Mouse (Mus musculus) limb, embryonic 11.5 days (tissue): ENCODE results near the gene Gm15217. TPM values are rescaled to one million over a fixed set of nuclear protein-coding genes. Genes with fewer than 3 reads are reported as not detected.

Experiments
- ATAC-seq: fragments of 200-750 bp; cut with Nextera tagmentation; 2 replicates; pipeline ENCODE4 v1.8.0; 2017; ENCODE audit warnings: low read depth; ENCODE audit not compliant: insufficient number of reproducible peaks, low FRiP score, low TSS enrichment
- DNase-seq: peaks from one replicate; pipeline ENCODE4 v3.0.0-alpha.2; 2015; ENCODE audit warnings: low spot score
- H3K27ac ChIP-seq: fragments of 300-500 bp; sonication (generic); replicated peaks from 2 replicates; pipeline ENCODE4 v1.5.1; 2014; ENCODE audit warnings: low read depth, mild to moderate bottlenecking, low read length
- H3K27me3 ChIP-seq: fragments of 300-500 bp; sonication (generic); 2 replicates; pipeline ENCODE4 v1.6.1; 2014; ENCODE audit warnings: mild to moderate bottlenecking, low read length, mixed read lengths; ENCODE audit not compliant: control insufficient read depth, insufficient read depth
- H3K36me3 ChIP-seq: fragments of 300-500 bp; sonication (generic); 2 replicates; pipeline ENCODE4 v1.6.1; 2014; ENCODE audit warnings: mild to moderate bottlenecking, low read length, moderate library complexity, mixed read lengths; ENCODE audit not compliant: control insufficient read depth, insufficient read depth
- H3K4me1 ChIP-seq: fragments of 300-500 bp; sonication (generic); 2 replicates; pipeline ENCODE4 v1.6.1; 2014; ENCODE audit warnings: low read length, mixed read lengths; ENCODE audit not compliant: control insufficient read depth, insufficient read depth
- H3K4me2 ChIP-seq: fragments of 300-500 bp; sonication (generic); 2 replicates; pipeline ENCODE4 v1.6.1; 2014; ENCODE audit warnings: low read depth, mild to moderate bottlenecking, moderate library complexity; ENCODE audit not compliant: severe bottlenecking
- H3K4me3 ChIP-seq: fragments of 300-500 bp; sonication (generic); 2 replicates; pipeline ENCODE4 v1.5.1; 2014; ENCODE audit warnings: low read depth, low read length
- H3K9ac ChIP-seq: fragments of 300-500 bp; sonication (generic); 2 replicates; pipeline ENCODE4 v1.6.1; 2014; ENCODE audit warnings: mild to moderate bottlenecking, low read length
- H3K9me3 ChIP-seq: fragments of 300-500 bp; sonication (generic); 2 replicates; pipeline ENCODE4 v1.6.1; 2016; ENCODE audit warnings: low read length; ENCODE audit not compliant: control insufficient read depth
- WGBS: fragments of 180-500 bp; shearing (Covaris S2); extraction: QIAGEN DNeasy Blood & Tissue Kit; methylation state at CpG from one replicate; pipeline ENCODE4 v1.1.7; 2014; 5-methylcytosine and 5-hydroxymethylcytosine counted together
- polyA plus RNA-seq: library from polyadenylated mRNA; unstranded; fragments of >200 nt; fragmentation: Nextera tagmentation; extraction: Ambion mirVana; gene quantifications from 2 replicates; pipeline ENCODE4 v1.2.1, GENCODE M21; 2014

The Gm15217 gene
- polyA plus RNA-seq, 1 experiment from 2014 or later: not detected

DNA sequence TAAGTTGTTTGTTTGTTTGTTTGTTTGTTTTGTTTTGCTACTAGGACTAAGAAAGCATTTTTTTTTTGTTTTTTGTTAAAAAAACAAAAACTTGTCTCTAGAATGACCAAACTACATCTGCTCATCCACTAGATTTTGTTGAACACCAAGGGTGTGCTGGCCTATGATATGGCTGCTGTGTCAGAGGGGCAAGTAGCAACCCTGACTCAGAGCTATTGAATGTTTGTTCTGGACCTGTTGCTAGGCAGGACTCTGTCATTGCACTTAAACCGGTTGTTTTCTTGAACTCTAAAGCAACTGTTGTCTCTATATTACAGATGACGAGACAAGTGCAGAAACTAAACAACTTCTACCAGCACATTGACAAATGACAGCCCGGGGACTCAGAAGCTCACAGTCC lies 29.1 kb downstream of the Gm15217 start:
- Histone ChIP-seq H3K36me3 (no peaks in the 10 kb centered on the region), H3K9ac (no peak overlapping the region), H3K4me3 (no peak overlapping the region), H3K4me2 (no peak overlapping the region), H3K27me3 (no peaks in the 10 kb centered on the region), H3K9me3 (no peaks in the 10 kb centered on the region), H3K4me1 (no peaks in the 10 kb centered on the region), H3K27ac (no peak overlapping the region)
- no peak for DNase-seq
- WGBS: 86% methylated on average over 3 of the region's 3 CpGs
- ATAC-seq: no peak

DNA sequence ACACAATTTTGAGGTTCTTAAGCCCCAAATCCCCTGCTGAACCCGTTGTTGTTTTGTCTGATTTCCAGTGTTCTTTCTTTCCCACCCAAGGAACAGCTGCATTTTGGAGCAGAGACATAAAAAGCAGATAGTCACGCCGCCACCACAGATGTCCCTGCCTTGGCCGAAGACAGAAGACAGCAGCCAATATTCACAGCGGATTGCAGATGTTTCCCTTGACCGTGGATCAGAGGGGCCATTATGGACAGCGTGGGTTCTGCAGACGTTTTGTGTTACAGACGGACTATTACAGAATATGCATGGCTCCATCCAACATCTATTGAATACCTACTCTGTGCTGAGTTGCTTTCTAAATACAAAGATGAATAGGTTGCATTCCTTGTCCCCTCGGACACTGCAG lies 29.8 kb downstream of the Gm15217 start:
- Histone ChIP-seq H3K9me3 (no peaks in the 10 kb centered on the region), H3K4me1 (no peaks in the 10 kb centered on the region), H3K27me3 (no peaks in the 10 kb centered on the region), H3K9ac (no peak overlapping the region), H3K36me3 (no peaks in the 10 kb centered on the region), H3K4me3 (no peak overlapping the region), H3K27ac (no peak overlapping the region), H3K4me2 (no peak overlapping the region)
- DNase-seq: no peak
- no peak for ATAC-seq
- 86% methylated on average over 10 of the region's 10 CpGs for WGBS

DNA sequence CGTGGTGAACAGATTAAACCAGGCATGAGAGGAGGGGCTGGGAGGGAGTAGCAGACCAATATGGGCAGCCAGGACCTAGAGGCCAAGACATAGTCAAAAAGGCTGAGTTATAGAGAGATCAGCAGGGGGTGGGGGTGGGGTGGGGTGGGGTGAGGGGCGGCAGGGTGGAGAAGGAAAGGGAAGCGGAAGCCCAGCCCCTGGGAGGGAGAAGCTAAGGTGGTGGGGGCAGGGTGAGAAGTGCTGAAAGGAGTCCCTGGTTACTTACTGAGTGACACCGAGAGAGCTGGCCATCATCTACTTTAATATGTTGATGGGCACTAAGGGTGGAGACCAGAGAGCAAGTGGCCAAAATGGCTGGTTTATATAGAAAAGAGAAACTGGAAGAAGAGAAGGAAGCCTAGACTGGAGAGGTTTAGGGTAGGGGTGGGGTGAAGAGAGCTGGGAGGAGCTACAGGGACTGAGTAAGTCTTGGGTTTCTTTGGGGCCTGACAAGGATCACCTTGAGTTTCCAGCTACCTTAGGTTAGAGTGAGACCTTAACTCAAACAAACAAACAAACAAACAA lies 31.4 kb downstream of the Gm15217 start:
- DNase-seq (no peak), ATAC-seq (no peak)
- H3K4me1 ChIP-seq: no peaks in the 10 kb centered on the region
- H3K27me3 ChIP-seq: no peaks in the 10 kb centered on the region
- no peaks in the 10 kb centered on the region for H3K9me3 ChIP-seq
- H3K9ac ChIP-seq: no peak overlapping the region
- WGBS: 52% methylated on average over 4 of the region's 4 CpGs
- no peak overlapping the region for H3K4me2 ChIP-seq
- no peaks in the 10 kb centered on the region for H3K36me3 ChIP-seq
- no peak overlapping the region for H3K4me3 ChIP-seq
- no peak overlapping the region for H3K27ac ChIP-seq

DNA sequence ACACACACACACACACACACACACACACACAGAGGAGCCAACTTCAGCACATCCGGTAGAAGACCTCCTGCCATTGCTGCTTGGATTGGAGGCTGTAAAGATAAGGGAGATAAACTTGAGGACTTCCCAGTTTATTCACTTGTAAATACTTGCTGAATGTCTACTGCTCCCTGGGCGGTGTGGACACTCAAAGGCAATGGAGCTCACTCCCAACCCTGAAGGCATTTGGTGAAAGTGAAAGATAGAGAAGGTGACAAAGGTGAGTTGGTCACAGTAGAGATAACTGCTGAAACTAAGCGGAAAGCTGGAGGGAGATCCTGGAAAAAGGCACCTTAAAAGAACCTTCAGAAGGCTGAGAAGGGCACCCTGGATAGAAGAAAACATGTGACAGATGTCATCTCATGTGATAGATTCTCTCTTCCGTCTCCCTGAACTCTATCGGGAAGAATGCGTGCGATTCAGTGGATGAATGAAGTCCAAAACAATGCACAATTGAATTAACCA lies 33.3 kb downstream of the Gm15217 start:
- WGBS: 77% methylated on average over 7 of the region's 7 CpGs

DNA sequence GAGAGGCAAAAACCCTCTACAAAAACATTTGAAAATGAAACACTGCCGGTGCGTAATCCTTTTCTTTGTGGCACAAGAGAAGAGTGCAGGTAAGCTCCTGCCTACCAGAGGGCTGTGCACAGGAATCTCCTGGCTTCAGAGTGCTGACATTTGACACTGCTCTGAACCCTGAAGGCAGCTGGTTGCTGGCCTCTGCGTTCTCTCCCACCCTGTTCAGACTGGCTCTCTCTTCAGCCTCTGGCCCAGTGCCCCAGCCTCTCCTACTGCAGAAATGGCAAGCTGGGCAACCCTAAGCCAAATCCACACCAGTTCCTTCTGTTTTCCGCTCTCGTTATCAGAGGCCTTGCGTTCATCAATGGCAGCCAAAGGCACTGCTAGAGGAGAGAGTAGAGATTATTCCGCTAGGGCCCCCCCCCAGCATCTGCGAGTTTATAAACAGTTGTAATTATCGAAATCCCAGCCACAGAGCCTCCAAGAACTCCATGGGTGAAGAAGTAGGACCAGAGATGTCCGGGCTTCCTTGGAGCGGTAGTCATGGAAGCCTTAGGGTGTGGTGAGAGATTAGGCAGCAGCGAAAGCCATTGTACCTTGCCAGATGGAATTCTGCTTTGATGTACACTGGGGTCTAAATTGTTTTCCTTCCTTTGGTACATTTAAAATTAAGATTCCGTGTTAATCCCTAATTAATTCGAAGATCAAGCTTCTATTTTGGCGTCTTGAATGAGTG lies 39.3 kb downstream of the Gm15217 start:
- no peaks in the 10 kb centered on the region for H3K36me3 ChIP-seq

More for the DNA sequence above, 33.3 kb downstream of the Gm15217 start:
- no peak overlapping the region for H3K9ac ChIP-seq
- H3K4me1 ChIP-seq: no peaks in the 10 kb centered on the region
- no peak overlapping the region for H3K27ac ChIP-seq
- H3K9me3 ChIP-seq: no peaks in the 10 kb centered on the region
- no peaks in the 10 kb centered on the region for H3K36me3 ChIP-seq
- no peak overlapping the region for H3K4me2 ChIP-seq
- ATAC-seq (no peak), DNase-seq (no peak)
- H3K4me3 ChIP-seq: no peak overlapping the region
- H3K27me3 ChIP-seq: no peaks in the 10 kb centered on the region

DNA sequence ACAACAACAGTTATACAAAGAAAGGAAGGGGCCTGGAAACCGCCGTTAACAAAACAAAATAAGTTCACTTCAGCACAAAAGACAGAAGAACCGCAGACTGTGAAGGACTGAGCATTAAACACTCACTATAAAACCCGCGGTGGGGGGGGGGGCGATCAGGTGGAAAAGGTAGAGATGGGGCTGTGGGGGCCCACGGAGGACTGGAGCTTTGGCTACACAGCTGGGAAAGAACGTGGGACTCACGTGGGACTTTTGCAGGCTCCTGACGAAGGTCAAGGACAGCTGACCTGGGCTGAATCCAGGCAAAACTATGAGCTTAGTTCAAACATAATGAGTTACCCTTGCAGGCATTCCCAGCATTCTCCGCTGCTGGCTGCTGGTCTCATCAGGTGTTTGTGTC lies 40.1 kb downstream of the Gm15217 start:
- H3K4me3 ChIP-seq: no peak overlapping the region
- no peaks in the 10 kb centered on the region for H3K9me3 ChIP-seq
- no peaks in the 10 kb centered on the region for H3K27me3 ChIP-seq
- H3K4me2 ChIP-seq: no peak overlapping the region
- H3K4me1 ChIP-seq: peaks cover 3% of the 10 kb centered on the region; the same call in 1 of the 2 replicates
- no peak overlapping the region for H3K27ac ChIP-seq
- H3K9ac ChIP-seq: no peak overlapping the region
- ATAC-seq: no peak
- no peaks in the 10 kb centered on the region for H3K36me3 ChIP-seq
- WGBS: 55% methylated on average over 11 of the region's 11 CpGs
- no peak for DNase-seq

More for the DNA sequence above, 39.3 kb downstream of the Gm15217 start:
- Histone ChIP-seq H3K4me2 (no peak overlapping the region), H3K27me3 (no peaks in the 10 kb centered on the region), H3K4me1 (peaks cover 3% of the 10 kb centered on the region; the same call in 1 of the 2 replicates), H3K27ac (no peak overlapping the region), H3K9me3 (no peaks in the 10 kb centered on the region), H3K4me3 (no peak overlapping the region), H3K9ac (no peak overlapping the region)
- ATAC-seq (no peak), DNase-seq (no peak)
- WGBS: 69% methylated on average over 15 of the region's 15 CpGs

DNA sequence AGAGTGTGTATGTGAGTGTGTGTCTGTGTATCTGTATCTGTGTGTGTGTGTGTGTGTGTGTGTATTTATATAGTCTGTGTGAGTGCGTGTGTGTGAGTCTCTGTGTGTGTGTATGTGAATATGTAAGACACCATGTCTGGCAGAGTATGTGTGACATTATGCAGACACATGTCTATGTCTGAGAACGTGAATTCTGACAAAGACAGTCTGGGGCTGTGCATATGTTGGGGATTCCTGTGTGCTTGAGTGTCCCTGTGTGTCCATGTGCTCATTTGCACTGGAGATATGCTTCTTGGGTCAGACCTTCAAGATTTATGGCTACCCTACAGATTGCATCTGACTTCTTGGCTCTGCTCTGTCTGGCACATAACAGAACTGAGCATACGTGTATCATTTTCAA lies 42.6 kb downstream of the Gm15217 start:
- 86% methylated on average over 3 of the region's 3 CpGs for WGBS
- Histone ChIP-seq H3K36me3 (no peaks in the 10 kb centered on the region), H3K27me3 (no peaks in the 10 kb centered on the region), H3K9me3 (no peaks in the 10 kb centered on the region), H3K4me2 (no peak overlapping the region), H3K27ac (no peak overlapping the region), H3K9ac (no peak overlapping the region), H3K4me1 (peaks cover 3% of the 10 kb centered on the region; the same call in 1 of the 2 replicates), H3K4me3 (no peak overlapping the region)
- no peak for DNase-seq
- no peak for ATAC-seq

DNA sequence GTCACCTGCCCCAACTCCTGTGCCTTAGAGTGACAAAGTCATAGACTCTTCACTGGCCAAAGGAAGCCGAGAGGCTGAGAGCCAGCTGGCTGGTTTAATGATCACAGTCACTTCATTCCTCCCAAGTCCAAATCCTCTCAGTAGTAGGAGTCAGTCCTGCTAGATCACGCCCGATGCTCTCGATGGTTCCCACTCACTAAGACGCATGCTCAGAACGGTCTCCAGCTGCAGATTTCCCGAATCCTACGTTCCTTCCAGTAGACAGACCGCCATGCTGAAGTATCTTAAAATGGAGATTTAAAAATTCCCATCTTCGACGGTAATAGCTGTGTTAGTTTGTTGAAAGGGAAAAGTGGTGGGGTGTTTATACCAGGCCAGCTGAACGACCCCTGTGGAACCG lies 48.0 kb downstream of the Gm15217 start:
- Histone ChIP-seq H3K27ac (no peak overlapping the region), H3K36me3 (no peaks in the 10 kb centered on the region), H3K4me3 (no peak overlapping the region), H3K9ac (no peak overlapping the region), H3K4me1 (no peaks in the 10 kb centered on the region), H3K27me3 (no peaks in the 10 kb centered on the region), H3K9me3 (no peaks in the 10 kb centered on the region), H3K4me2 (no peak overlapping the region)
- ATAC-seq: no peak
- WGBS: 91% methylated on average over 13 of the region's 13 CpGs
- no peak for DNase-seq
